Mouse (Mus musculus) embryonic fibroblast, embryonic 13.5 days (primary cell): ENCODE measurements around the gene Xpo5.

Source experiments
- CTCF ChIP-seq: IDR thresholded peaks from 2 replicates; pipeline ENCODE4 v1.5.1; 2011; ENCODE audit warnings: mild to moderate bottlenecking, control low read depth, low read length, moderate library complexity, borderline replicate concordance; ENCODE audit not compliant: insufficient read depth
- POLR2A ChIP-seq: IDR thresholded peaks from 2 replicates; pipeline ENCODE4 v1.6.1; 2011; ENCODE audit warnings: low read depth, mild to moderate bottlenecking, control low read depth, low read length, moderate library complexity

DNA sequence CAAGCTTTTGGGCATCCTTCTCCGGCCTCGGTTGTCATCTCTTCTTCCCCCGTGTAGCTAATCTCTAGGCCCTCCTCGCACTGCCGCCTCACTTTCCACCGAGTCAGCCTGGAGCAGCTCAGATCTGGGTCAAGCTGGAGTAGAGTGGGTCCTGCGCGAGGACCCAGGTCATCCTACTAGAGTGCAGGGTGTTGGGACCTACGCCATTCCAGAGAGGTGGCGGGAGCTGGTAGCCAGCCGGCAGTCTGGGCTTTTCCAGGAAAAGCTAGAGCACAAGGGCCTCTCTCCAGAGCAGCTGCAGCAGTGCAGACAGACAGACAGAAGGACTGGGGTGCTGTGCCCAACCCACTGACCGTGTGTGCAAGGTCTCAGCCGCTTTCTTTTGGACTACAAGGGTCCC, 39.7 kb downstream of the Xpo5 start:
- no peak for TF ChIP-seq CTCF
- no peak for TF ChIP-seq POLR2A
